Mouse (Mus musculus) embryonic fibroblast, embryonic 13.5 days (primary cell): ENCODE data around the gene Hmgcll1.

Experiments used
- CTCF ChIP-seq: IDR thresholded peaks from 2 replicates; pipeline ENCODE4 v1.5.1; 2011; ENCODE audit warnings: mild to moderate bottlenecking, control low read depth, low read length, moderate library complexity, borderline replicate concordance; ENCODE audit not compliant: insufficient read depth
- POLR2A ChIP-seq: IDR thresholded peaks from 2 replicates; pipeline ENCODE4 v1.6.1; 2011; ENCODE audit warnings: low read depth, mild to moderate bottlenecking, control low read depth, low read length, moderate library complexity

DNA sequence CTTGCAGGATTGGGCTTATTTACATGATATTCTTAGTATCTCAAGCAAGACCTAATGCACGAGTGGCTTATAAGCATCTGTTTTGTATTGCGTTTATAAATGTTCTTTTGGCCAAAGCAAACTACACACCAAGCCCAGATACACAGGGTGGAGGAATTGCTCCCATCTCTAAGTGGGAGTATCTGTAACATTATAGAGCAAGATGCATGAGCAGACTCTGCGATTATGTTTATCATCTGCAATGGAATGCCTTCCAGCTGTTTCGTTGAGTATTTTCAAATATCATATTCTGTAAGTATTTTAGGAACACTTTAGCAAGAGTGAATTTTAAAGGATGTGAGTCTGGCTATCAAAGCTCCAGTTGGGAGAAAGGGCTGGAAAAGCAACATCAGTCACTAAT is 25.2 kb upstream of the Hmgcll1 start:
- TF ChIP-seq CTCF = no peak
- no peak for TF ChIP-seq POLR2A
